Mouse (Mus musculus): ENCODE data around the gene Gria2.

GRCm38 (mm10) chr3:80661838-80662237 is 140.8 kb downstream of the Gria2 start:
- TF ChIP-seq CTCF (IDR thresholded peaks at IDR 0.05; ENCODE audit: insufficient read depth, low read length): no peak
- TF ChIP-seq POLR2A (IDR thresholded peaks at IDR 0.05; ENCODE audit: borderline replicate concordance, extremely low read depth, low read depth, low read length): no peak

All from lung, adult 2 months (tissue).